Mouse (Mus musculus): Measurements from ENCODE around the gene Dnaic1. TPM values are rescaled to one million over a fixed set of nuclear protein-coding genes. Genes with fewer than 3 reads are reported as not detected.

Dnaic1 gene
- polyA plus RNA-seq, 1 experiment, result 0.96 TPM

DNA sequence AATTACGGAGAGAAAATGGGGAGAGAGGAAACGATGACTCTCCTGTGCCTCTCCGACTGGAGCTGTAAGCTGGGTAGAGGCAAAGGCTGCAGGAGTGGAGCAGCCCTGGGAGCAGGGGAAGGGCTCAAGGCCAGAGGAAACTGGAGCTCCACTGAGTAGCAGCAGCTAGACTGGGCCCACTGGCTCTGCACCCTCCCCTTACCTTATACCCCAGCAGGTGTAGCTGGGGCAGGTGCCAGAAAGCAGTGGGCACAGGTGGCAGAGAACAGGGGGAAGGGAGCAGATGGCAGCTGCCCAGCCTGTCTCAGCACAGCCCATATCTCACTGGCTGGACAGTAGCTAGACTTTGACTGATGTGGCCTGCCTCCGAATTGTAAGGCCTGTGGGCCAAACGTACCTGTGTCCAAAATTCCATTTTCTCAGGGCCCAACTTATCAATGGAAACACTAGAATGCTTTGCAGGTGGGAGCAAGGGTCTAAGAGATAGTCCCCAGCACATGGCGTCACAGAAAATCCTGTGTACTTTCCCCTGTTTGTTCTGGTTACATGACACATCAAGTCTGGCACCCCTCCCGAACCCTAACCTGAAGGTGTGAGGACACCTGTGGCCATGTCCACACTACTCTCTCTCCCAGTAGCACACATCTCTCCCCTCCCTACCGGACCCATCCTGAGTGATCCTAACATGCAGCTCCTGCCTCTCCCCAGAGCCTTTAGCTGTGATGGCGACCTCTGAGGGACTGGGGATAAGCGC, 67.5 kb downstream of the Dnaic1 start:
- Histone ChIP-seq H3K4me3 (ENCODE audit: control insufficient read depth, insufficient read depth, low read length) (no peak overlapping the region), H3K27ac (ENCODE audit: control insufficient read depth, insufficient read depth, low read length) (no peak overlapping the region), H3K4me1 (replicated peaks; ENCODE audit: control insufficient read depth, insufficient read depth, low read length) (peaks cover 8% of the 10 kb centered on the region), H3K27me3 (ENCODE audit: control insufficient read depth, insufficient read depth, low read length) (peaks cover 6% of the 10 kb centered on the region; the same call in 1 of the 2 replicates), H3K36me3 (ENCODE audit: control insufficient read depth, insufficient read depth, low read length) (no peaks in the 10 kb centered on the region)
- WGBS, result 91% methylated on average over 10 of the region's 10 CpGs
- DNase-seq, result no peak
- no peak for TF ChIP-seq POLR2A (IDR thresholded peaks at IDR 0.05; ENCODE audit: control insufficient read depth, extremely low read depth, insufficient read depth, low read length, poor library complexity)
- TF ChIP-seq CTCF (IDR thresholded peaks at IDR 0.05; ENCODE audit: borderline replicate concordance, control insufficient read depth, extremely low read depth, insufficient read depth, low read length, poor library complexity), result no peak

DNA sequence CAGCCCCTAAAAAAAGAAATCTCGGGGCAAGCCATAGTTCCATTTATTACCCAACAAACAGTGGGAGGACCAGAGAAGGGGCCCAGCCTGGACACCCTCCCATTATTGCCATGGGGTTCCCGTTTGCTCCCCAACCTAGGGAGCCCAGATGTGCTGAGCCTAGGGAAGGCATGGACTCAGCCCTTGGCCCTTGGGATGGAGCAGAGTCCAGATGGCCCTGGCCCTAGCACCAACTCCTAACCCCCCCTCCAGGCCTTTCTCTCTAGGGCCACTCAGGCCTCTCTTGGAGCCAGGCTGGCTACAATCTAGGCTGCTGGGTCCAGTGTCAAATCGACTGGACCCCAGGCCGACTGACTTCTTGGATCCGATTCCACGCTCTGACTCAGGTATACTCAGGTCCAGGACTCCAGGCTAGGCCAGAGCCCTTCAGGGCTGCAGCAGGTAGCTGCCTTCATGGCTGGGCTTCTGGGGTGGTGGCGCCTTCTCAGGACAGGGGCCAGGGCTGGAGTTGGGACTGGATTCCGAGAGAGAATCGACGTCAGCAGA, 68.7 kb downstream of the Dnaic1 start:
- no peak for TF ChIP-seq POLR2A (IDR thresholded peaks at IDR 0.05; ENCODE audit: control insufficient read depth, extremely low read depth, insufficient read depth, low read length, poor library complexity)
- TF ChIP-seq CTCF (IDR thresholded peaks at IDR 0.05; ENCODE audit: borderline replicate concordance, control insufficient read depth, extremely low read depth, insufficient read depth, low read length, poor library complexity), result no peak
- peaks cover 6% of the 10 kb centered on the region; the same call in 1 of the 2 replicates for H3K27me3 ChIP-seq (ENCODE audit: control insufficient read depth, insufficient read depth, low read length)
- 94% methylated on average over 10 of the region's 10 CpGs for WGBS
- H3K27ac ChIP-seq (ENCODE audit: control insufficient read depth, insufficient read depth, low read length), result no peak overlapping the region
- peaks cover 8% of the 10 kb centered on the region for H3K4me1 ChIP-seq (replicated peaks; ENCODE audit: control insufficient read depth, insufficient read depth, low read length)
- H3K36me3 ChIP-seq (ENCODE audit: control insufficient read depth, insufficient read depth, low read length), result no peaks in the 10 kb centered on the region
- no peak for DNase-seq
- no peak overlapping the region for H3K4me3 ChIP-seq (ENCODE audit: control insufficient read depth, insufficient read depth, low read length)

DNA sequence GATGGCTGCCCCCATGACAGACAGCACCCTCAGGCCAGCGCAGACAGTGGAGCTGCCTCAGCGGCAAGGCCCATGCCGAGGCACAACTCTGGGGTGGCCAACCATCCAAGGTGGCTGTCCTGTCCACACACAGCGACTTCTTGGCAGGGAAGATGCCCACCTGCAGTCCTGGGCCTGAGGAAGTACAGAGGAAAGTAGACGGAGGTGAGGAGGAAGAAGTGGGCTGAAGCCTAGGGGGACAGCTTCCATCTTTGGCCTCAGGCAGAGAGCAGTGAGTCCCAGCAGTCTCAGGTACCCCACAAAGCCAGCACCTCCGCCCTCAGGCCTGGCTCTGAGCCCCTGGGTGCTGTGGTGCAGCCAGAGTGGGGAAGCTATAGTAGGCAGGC, 69.2 kb downstream of the Dnaic1 start:
- H3K4me3 ChIP-seq (ENCODE audit: control insufficient read depth, insufficient read depth, low read length), result no peak overlapping the region
- 88% methylated on average over 6 of the region's 6 CpGs for WGBS
- peaks cover 6% of the 10 kb centered on the region; the same call in 1 of the 2 replicates for H3K27me3 ChIP-seq (ENCODE audit: control insufficient read depth, insufficient read depth, low read length)
- TF ChIP-seq CTCF (IDR thresholded peaks at IDR 0.05; ENCODE audit: borderline replicate concordance, control insufficient read depth, extremely low read depth, insufficient read depth, low read length, poor library complexity) (no peak), POLR2A (IDR thresholded peaks at IDR 0.05; ENCODE audit: control insufficient read depth, extremely low read depth, insufficient read depth, low read length, poor library complexity) (no peak)
- no peak overlapping the region for H3K27ac ChIP-seq (ENCODE audit: control insufficient read depth, insufficient read depth, low read length)
- no peaks in the 10 kb centered on the region for H3K36me3 ChIP-seq (ENCODE audit: control insufficient read depth, insufficient read depth, low read length)
- DNase-seq, result no peak
- H3K4me1 ChIP-seq (replicated peaks; ENCODE audit: control insufficient read depth, insufficient read depth, low read length), result peaks cover 8% of the 10 kb centered on the region

DNA sequence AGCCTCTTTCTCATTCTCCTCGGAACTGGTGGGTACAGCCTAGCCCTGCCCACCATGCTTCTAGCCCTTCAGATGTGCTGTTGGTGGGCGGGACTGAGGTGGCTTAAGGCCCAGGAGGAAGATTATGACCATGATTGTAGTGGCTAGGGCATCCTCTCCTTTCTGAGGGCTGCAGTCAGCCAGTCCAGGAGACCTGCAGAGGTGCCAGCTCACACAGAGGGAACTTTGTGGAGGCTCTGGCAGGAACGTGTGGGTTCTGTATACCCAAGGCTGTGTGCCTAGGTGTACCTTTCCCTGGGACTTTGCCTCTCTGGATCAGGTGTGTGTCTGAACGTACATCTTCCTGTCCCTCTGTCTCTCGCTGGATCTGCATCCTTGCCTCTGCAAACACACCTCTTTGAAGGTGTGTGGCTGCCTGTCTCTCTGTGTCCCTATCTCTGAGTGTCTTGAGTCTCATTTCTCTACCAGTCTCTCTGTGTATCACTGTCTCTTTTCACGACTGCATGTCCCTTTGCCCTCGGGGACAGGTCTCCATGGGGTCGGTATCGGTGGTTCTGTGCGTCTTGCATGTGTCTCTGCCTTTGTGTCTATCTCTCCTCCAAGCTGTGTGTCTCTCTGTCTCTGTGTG, 69.8 kb downstream of the Dnaic1 start:
- 28% methylated on average over 10 of the region's 10 CpGs for WGBS
- H3K4me1 ChIP-seq (replicated peaks; ENCODE audit: control insufficient read depth, insufficient read depth, low read length), result peaks cover 8% of the 10 kb centered on the region
- H3K27ac ChIP-seq (ENCODE audit: control insufficient read depth, insufficient read depth, low read length), result no peak overlapping the region
- peaks cover 6% of the 10 kb centered on the region; the same call in 1 of the 2 replicates for H3K27me3 ChIP-seq (ENCODE audit: control insufficient read depth, insufficient read depth, low read length)
- peak overlapping the region; percentile 18; the same call in 1 of the 2 replicates for H3K4me3 ChIP-seq (ENCODE audit: control insufficient read depth, insufficient read depth, low read length)
- no peak for TF ChIP-seq CTCF (IDR thresholded peaks at IDR 0.05; ENCODE audit: borderline replicate concordance, control insufficient read depth, extremely low read depth, insufficient read depth, low read length, poor library complexity)
- no peak for TF ChIP-seq POLR2A (IDR thresholded peaks at IDR 0.05; ENCODE audit: control insufficient read depth, extremely low read depth, insufficient read depth, low read length, poor library complexity)
- DNase-seq, result no peak
- H3K36me3 ChIP-seq (ENCODE audit: control insufficient read depth, insufficient read depth, low read length), result no peaks in the 10 kb centered on the region

DNA sequence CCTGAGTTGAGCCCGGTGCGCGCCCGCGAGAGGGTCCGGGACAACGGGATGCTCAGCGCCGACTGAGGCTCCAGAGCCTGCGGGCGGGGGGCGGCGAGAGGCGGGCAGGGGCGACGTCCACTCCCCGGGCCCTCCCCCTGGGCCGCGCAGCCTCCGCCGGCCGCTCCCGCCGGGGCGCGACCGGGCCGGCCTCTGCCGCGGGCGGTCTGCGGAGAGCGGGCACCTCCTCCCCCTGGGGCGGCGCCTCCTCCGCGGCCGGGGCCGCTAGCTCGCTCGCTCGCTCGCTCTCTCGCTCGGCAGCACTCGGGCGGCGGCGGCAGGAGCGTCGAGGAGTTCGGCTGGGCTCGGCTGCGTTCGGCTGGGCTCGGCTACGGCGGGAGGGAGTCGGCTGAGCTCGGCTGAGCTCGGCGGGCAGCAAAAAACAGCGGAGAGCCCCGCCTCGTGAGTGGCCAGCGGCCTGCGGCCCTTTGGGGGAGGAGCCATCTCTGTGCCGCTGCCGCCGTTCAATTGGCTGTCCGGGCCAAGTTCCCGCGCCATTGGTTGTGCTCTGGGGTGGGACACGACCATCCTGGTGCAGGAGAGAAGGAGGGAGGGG, 70.4 kb downstream of the Dnaic1 start, which contains the start of gene Enho:
Gene Enho (minus strand): TSS at position 412 of the 595 bp plus-strand sequence.
- no peak within 1 kb of the TSS for H3K27ac ChIP-seq (ENCODE audit: control insufficient read depth, insufficient read depth, low read length)
- peaks cover 6% of the 10 kb centered on the region; the same call in 1 of the 2 replicates for H3K27me3 ChIP-seq (ENCODE audit: control insufficient read depth, insufficient read depth, low read length)
- peak within 1 kb of the TSS; percentile 18; the same call in 1 of the 2 replicates for H3K4me3 ChIP-seq (ENCODE audit: control insufficient read depth, insufficient read depth, low read length)
- under 1% methylated on average over 73 of the region's 74 CpGs for whole genome bisulfite sequencing
- DNase-seq, result peak; percentile 89
- TF ChIP-seq POLR2A (IDR thresholded peaks at IDR 0.05; ENCODE audit: control insufficient read depth, extremely low read depth, insufficient read depth, low read length, poor library complexity), result no peak
- no peak for TF ChIP-seq CTCF (IDR thresholded peaks at IDR 0.05; ENCODE audit: borderline replicate concordance, control insufficient read depth, extremely low read depth, insufficient read depth, low read length, poor library complexity)
- H3K4me1 ChIP-seq (replicated peaks; ENCODE audit: control insufficient read depth, insufficient read depth, low read length), result peaks cover 8% of the 10 kb centered on the region
- no peaks in the 10 kb centered on the region for H3K36me3 ChIP-seq (ENCODE audit: control insufficient read depth, insufficient read depth, low read length)

DNA sequence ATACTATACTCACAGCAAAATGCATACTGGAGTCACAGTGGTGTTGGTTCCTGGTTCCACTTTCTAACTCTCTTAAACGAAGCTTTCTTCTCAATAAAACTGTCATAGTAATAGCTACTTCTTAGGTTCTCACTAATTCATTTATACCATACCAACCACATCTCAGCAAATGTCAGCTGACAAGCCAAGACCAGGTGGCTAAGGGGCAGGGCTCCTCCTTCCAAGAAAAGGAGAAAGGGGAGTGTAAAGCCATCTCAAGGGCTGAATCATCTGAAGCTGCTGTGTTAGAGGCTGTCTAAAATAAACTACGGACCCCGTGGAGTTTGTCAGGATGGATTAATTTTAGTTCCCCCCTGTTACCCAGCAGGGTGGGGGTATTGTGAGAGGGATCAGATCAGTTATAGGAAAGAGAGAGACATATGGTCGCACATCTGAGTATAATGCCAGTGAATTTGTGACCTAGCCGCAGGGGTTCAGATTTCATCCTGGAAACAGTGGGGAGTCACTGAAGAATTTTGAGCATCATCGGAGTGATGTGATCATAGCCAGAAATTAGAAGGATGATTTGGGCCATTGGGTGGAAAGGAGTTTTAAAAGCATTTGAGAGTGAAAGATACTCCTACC, 71.7 kb downstream of the Dnaic1 start:
- Histone ChIP-seq H3K36me3 (ENCODE audit: control insufficient read depth, insufficient read depth, low read length) (no peaks in the 10 kb centered on the region), H3K4me1 (replicated peaks; ENCODE audit: control insufficient read depth, insufficient read depth, low read length) (peaks cover 8% of the 10 kb centered on the region), H3K4me3 (ENCODE audit: control insufficient read depth, insufficient read depth, low read length) (no peak overlapping the region), H3K27me3 (ENCODE audit: control insufficient read depth, insufficient read depth, low read length) (peaks cover 6% of the 10 kb centered on the region; the same call in 1 of the 2 replicates), H3K27ac (ENCODE audit: control insufficient read depth, insufficient read depth, low read length) (no peak overlapping the region)
- DNase-seq, result no peak
- no peak for TF ChIP-seq POLR2A (IDR thresholded peaks at IDR 0.05; ENCODE audit: control insufficient read depth, extremely low read depth, insufficient read depth, low read length, poor library complexity)
- no peak for TF ChIP-seq CTCF (IDR thresholded peaks at IDR 0.05; ENCODE audit: borderline replicate concordance, control insufficient read depth, extremely low read depth, insufficient read depth, low read length, poor library complexity)
- WGBS, result 84% methylated on average over 6 of the region's 6 CpGs

Measured in thymus, adult 2 months (tissue).